26 mouse cellular contexts compared by ENCODE assay signal in genomic region chr7:46285161-46285839, GRCm38 (mm10). TPM values are rescaled to one million over a fixed set of nuclear protein-coding genes. Genes with fewer than 3 reads are reported as not detected.
DNase-seq lines count a peak whose midpoint lies in the region; TF ChIP-seq lines count a peak whose summit lies in the region.
"Had no signal": no experiment of that assay in that cellular context is flagged by ENCODE, and none has a peak within 500 bp of the region (broad histone marks: within the 10 kb centered on the region; RNA-seq: fewer than 3 reads in every experiment).

No protein-coding gene starts in this region.

- peak; percentile 42 for TF ChIP-seq CTCF in gastrocnemius, adult 2 months (IDR thresholded peaks at IDR 0.05)
- peak; percentile 39 for TF ChIP-seq CTCF in left cerebral cortex, adult 2 months (IDR thresholded peaks at IDR 0.05)

- H3K4me3 ChIP-seq in gastrocnemius, adult 2 months: peak overlapping the region; percentile 11
- no peak overlapping the region for H3K4me3 ChIP-seq in left cerebral cortex, adult 2 months
- H3K4me3 ChIP-seq: forebrain, embryonic 15.5 days; heart, embryonic 13.5 days; hindbrain, embryonic 10.5 days; intestine, embryonic 15.5 days; limb, embryonic 13.5 days; midbrain, embryonic 13.5 days; neural tube, embryonic 13.5 days; stomach, embryonic 15.5 days had no signal

- DNase-seq in gastrocnemius, adult 2 months: peak; percentile 51
- no peak for DNase-seq in gastrocnemius, postnatal 10 days
- DNase-seq in left cerebral cortex, adult 2 months (ENCODE audit: extremely low spot score in 1 of 2, low spot score in 2 of 2): no peak
- no peak for DNase-seq in left cerebral cortex, postnatal 10 days (ENCODE audit: extremely low spot score in 1 of 2, low spot score in 2 of 2)
- DNase-seq in brain, adult 2 months (ENCODE audit: low read depth, low spot score): peak; percentile 21
- peak; percentile 30 for DNase-seq in skeletal muscle tissue, adult 2 months (ENCODE audit: low read depth, low spot score)
- no peak for DNase-seq in thymus, postnatal 4 days
- DNase-seq: adrenal gland, adult 2 months; adrenal gland, postnatal 36 days; cerebellum, adult 9-10 months; cerebellum, postnatal 36 days; gastrocnemius, postnatal 36 days; heart, postnatal 10 days; kidney, adult 2 months; liver, postnatal 0 days; lung, postnatal 36 days; thymus, postnatal 14 days had no signal

- intact Hi-C loops in gastrocnemius, adult 2 months (cut with DNase I): no loop called here
- intact Hi-C loops in left cerebral cortex, adult 2 months (cut with DNase I): loop anchor here (10.0 kb wide), 1 partner anchor 460 kb away; the partner anchor contains the start of gene Saa1
- intact Hi-C loops in left cerebral cortex, postnatal 10 days (cut with DNase I): no loop called here

- H3K27ac ChIP-seq in gastrocnemius, adult 2 months: peak overlapping the region; percentile 71
- H3K27ac ChIP-seq in left cerebral cortex, adult 2 months: no peak overlapping the region
- H3K27ac ChIP-seq: forebrain, embryonic 15.5 days; heart, embryonic 13.5 days; hindbrain, embryonic 10.5 days; intestine, embryonic 15.5 days; limb, embryonic 13.5 days; midbrain, embryonic 13.5 days; neural tube, embryonic 13.5 days; stomach, embryonic 15.5 days had no signal

RNA-seq across cellular contexts. Expression of gene Otog, which starts 44.5 kb away (rescaled TPM):
- total RNA-seq in gastrocnemius, adult 2 months (2021): 1 to 10 TPM in 1 of 2 experiments, under 1 TPM in 1; 0.33 to 1.2 TPM
- total RNA-seq in gastrocnemius, postnatal 10 days (2021): under 1 TPM; 0.27 to 0.31 TPM
- total RNA-seq in left cerebral cortex, adult 2 months (2021): under 1 TPM; 0.07 to 0.19 TPM
- total RNA-seq in left cerebral cortex, postnatal 10 days (2021): under 1 TPM; 0.26 to 0.34 TPM
- total RNA-seq: heart, postnatal 10 days; megakaryocyte, adult 5-6 weeks had no signal

RNA-seq across cellular contexts. Expression of gene Ush1c, which starts 47.0 kb away (rescaled TPM):
- 1 to 10 TPM; 6.2 to 9.7 TPM for total RNA-seq in gastrocnemius, adult 2 months (2021)
- total RNA-seq in gastrocnemius, postnatal 10 days (2021): 1 to 10 TPM; 1.1 to 2.0 TPM
- total RNA-seq in left cerebral cortex, adult 2 months (2021): under 1 TPM in 1 of 2 experiments, not detected in 1; 0.14 TPM
- total RNA-seq in left cerebral cortex, postnatal 10 days (2021): under 1 TPM in 1 of 2 experiments, not detected in 1; 0.16 TPM

Comparison
In these comparisons a context has a peak if more than half of its experiments do, and no peak if none do; other contexts are left out.
1. DNase-seq: peak in gastrocnemius, adult 2 months (single experiment), brain, adult 2 months (single experiment) and skeletal muscle tissue, adult 2 months (single experiment); none in gastrocnemius, postnatal 10 days (single experiment), left cerebral cortex, adult 2 months (0 of 2), left cerebral cortex, postnatal 10 days (0 of 2) and thymus, postnatal 4 days (single experiment).